Mouse (Mus musculus) megakaryocyte progenitor cell, adult 5-6 weeks (primary cell): ENCODE measurements around the gene Zfp618. TPM values are rescaled to one million over a fixed set of nuclear protein-coding genes. Genes with fewer than 3 reads are reported as not detected.

Source experiments
- ATAC-seq: replicated peaks from 2 replicates; pipeline ENCODE4 v1.8.0; 2016; ENCODE audit warnings: mild to moderate bottlenecking, moderate TSS enrichment, inconsistent platforms; ENCODE audit not compliant: poor library complexity
- total RNA-seq, 2 experiments: library from RNA; stranded (forward) in 1 of 2; stranded (reverse) in 1 of 2; fragments of 157-497, 149-512 nt in 1 of 2; fragments of 200-1000 nt in 1 of 2; gene quantifications; 2 replicates each; pipeline versions ENCODE4 v1.2.3 to v1.2.4; 2015 to 2017

Gene Zfp618
- total RNA-seq, 2 experiments from 2014 or later: 0.08 to 0.20 TPM

DNA sequence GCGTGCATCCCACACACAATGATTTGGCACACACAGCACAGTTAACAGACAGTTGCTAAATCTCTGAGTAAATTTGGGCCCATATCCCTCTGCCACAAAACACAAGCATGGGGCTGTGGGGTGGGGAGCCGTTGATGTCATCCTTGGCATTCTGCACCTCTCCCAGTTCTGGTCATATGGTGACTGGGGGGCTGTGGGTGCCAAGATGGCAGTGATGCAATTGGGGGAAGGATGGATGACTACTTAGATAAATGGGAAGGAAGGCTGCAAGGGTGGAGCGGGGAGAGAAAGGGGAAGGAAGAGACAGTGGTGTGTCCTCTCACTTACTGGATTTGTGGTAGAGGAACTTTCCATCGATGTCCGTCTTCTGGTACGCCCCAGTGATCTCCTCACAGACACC is 185.8 kb downstream of the Zfp618 start:
- ATAC-seq: peak; percentile 92

DNA sequence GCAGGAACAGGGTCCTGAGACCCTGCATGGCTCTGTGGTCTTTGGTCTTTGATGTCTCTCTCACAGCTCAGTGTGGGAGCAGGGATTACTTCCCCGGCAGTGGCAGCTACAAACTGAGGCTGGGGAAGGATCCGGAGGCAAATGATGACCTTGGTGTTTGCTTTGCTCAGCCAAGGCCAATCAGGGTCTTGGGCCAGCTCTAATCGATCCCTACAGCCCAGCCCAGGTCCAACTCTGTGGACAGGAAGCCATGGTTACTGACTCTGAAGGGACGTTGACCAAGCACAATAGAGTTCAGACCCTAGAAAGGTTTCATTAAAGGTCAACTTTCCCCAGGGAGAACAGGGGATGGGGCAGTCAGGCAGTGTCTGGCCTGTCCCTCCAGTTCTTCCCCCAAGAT is 188.7 kb downstream of the Zfp618 start:
- ATAC-seq: no peak

DNA sequence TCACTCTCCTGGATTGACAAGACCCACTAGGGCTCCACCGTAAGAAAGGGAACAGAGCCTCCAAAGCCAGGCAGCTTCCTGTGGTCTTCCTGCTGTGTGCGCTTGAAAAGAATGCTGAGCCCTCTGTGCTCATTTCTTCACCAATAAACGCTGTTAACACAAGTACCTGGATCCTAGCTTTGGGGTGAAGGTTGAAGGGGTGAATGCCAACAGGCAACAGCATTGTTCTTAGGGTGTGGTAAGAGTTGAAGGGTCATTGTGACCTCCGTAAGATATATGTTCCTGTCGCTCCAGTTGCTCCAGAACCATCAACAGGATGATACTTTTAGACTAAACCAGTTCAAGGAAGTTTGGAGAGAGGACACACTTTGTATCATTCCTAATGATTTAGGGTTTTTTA is 189.3 kb downstream of the Zfp618 start, which contains the start of gene Ambp:
Gene Ambp (minus strand): TSS at position 101 of the 400 bp plus-strand sequence.
- no peak for ATAC-seq

DNA sequence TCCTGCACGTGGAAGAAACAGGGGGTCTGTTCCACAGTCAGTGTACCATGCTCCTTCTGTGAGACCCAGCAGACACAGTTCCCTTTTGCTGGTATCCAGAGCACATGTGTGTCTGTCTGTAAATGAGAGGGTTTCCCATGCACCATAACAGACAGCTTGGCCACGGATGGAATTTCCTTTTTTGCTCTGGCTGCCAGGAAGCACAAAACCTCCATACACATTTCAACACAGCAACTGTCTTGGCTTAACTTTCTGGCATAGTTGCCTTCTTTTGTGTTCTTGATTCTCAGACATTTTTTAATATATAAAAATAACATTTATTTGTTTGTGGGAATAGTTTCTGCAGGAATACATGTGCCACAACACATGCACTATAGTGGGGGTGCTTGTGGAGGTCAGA is 190.2 kb downstream of the Zfp618 start:
- no peak for ATAC-seq

DNA sequence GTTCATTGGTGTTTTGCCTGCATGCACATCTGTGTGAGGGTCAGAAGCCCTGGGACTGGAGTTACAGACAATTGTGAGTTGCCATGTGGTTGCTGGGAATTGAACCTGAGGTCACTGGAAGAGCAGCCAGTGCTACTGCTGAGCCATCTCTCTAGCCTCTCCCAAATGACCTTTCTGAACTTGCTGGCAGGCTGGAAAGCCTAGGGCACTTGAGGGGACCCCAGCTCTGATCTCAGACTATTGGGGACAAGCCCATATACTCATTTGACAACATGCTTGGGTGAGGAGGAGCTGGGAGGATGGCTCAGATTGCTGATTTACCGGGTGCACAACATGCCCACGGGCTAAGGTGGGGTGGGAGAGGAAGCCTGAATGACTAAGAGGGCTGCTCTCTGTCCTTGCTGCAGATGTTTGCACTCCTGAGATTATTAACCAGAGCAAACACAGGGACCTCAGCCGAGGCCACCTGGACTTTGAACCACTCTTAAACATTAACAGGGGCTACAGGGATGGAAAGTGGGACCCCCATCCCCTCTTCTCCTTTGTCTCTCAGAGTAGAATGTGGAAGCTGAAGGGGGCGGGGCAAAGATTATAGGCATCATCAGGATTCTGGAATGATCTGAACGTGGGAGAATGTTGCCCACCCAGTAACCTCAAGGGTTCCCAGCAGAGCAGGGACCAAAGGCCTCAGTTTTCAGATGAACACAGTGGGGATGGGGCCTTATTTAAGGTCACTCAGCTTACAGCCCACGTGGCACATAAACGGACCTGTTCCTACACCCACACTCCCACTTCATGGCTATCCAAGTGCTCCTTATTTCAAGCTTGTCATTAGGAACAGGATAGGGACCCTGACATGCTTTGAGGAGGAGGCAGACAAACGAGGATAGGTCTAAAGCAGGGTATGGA is 191.6 kb downstream of the Zfp618 start:
- no peak for ATAC-seq

DNA sequence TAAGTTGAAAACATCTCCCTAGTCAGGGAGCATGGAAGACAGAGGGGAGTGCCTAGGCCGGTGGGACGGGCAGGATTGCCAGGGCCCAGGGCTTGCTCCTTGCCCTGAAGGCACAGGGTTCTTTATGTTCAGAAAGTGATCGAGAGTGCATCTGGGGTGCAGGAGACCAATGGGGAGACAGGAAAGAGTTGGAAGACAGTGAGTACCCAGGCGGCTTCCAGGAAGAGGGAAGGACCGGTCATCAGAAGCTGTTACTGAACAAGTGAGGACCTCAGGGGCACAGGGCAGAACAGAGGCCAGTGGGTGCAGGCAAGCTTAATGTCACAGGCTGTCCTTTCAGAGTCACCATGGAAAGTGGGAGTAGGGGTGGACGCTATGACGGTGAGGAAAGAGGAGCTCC is 192.8 kb downstream of the Zfp618 start:
- ATAC-seq: no peak

DNA sequence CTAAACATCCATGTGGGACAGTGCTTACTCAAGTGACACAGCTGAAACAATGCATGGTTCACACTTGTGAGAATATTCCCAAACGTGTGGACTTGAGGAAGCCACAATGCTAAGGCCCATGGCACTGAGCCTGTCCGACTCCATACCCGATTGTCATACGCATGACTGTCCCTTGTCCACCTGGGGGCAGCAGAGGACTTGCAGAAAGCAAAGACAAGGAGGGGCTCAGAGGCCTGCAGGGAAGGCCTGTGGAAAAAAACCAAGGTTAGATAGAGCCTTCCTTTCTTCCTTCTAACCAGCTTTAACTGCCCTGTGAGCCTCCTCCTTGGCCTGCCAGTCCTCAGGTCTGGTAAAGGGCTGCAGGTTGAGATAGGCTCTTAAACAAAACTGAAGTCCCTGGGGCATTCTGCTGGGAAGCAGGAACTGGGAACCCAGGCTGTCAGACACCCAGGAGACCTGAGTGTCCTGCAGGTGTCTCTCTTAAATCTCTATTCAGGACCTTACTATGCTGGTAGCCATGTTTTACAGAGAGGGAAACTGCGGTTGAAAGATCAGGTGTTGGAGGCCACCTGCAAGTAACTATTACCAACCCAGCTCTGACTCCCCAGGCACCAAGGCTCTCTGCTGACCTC is 193.7 kb downstream of the Zfp618 start:
- peak; percentile 96 for ATAC-seq

DNA sequence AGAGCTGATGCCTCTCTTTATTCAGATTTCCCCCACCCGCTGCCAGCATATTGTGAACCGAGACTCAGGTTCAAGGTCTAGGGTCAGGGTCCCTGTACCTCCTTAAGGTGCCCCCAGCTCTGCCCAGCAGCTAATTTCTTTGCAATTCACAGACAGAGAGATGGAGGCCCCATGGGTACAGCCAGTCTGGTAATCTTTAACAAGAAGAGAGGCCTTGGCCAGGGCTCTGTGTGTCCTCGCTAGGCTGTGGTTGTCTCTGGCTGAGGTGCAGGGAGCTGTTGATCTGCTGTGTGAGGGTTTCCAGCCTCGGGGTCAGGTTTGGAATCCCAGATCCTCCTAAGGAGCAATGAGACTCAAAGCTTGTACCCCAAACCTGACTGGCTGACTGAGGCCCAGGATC is 200.3 kb downstream of the Zfp618 start:
- no peak for ATAC-seq

DNA sequence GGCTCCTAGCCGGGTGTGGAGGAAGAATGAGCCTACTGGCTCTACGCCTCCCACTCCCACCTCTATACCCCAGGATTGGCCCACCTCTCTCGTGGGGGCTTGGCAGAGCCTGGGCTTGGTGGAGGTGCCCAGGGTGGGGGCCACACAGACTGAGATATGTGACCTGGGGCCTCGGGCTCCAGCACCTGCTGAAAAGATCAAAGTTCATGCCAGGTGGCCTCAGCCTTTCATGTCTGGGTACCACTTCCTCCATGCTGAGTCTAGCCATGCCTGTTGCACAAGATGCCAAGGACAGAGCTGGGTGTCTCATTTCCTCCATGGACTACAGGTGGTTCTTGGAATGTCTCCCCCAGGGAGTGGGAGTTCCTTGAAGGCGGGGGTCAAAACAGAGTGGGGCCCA is 200.9 kb downstream of the Zfp618 start:
- ATAC-seq: no peak

DNA sequence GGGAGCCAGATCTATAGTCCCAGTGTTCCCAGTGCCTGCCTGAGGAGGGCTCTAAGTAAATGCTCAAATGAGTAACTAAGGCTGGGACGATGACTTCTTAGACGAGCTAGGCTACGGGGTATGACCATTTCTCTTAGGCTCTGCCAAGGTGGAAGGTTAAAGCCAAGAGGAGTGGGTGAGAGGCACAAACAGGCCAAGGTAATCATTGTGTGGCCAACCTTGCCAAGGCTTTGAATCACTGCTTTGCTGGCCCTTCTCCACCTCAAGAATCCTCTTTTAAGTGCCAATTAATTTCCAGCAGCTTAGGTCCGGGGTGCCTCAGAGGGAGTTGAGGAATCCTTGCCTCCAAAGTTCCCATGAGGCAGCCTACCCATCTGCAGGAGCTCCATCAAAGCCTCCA is 204.7 kb downstream of the Zfp618 start:
- no peak for ATAC-seq

DNA sequence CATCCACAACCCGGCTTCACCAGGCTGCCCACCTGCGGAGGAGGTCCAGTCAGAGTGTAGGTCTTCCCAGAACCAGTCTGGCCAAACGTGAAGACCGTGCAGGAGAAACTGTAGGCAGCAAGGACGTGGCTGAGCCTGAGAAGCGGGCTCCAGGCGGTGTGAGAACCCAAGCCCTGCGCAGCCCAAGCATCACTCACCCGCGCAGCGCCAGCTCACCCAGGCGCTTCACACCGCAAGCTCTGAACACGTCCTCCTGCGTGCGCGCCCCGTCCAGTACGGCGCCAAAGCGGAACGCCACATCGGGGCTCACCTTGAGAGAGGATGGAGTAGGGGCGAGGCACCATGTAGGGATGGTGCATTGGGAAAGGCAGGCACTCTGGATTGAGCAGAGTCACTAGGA is 205.7 kb downstream of the Zfp618 start:
- no peak for ATAC-seq

DNA sequence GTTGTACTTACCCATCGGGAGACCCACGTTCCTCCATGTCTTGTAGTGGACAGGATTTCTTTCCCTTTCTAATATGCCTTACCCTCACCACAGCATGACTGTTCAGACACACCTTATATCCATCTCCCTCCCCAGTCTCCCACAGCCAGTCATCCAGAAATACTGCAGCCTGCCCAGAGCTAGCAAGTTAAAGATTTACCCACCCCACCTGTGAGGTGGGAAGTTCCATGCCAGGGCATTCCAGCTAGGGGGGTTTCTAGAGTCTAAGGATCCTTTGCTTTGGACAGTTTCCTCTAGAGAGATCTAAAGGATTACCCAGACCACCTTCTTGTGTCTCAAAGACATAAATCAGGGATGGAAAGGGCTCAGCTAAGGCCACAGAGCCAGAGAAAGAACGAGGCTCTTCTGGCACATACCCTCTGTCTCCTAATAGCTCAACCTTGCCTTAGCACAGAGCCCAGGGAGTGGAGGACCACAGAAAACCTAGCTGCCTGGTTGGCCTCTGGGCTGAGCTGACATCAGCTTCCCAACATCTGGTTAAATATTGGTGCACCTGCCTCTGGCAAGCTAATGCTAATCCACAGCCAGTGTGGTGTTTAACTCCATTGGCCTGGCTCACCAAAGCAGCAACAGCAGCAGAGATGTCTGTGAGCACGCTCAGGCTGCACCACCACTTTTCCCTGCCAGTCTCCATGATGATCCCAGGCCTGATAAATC is 206.8 kb downstream of the Zfp618 start, which contains the start of gene Kif12:
Gene Kif12 (minus strand): TSS at position 163 of the 717 bp plus-strand sequence.
- no peak for ATAC-seq

DNA sequence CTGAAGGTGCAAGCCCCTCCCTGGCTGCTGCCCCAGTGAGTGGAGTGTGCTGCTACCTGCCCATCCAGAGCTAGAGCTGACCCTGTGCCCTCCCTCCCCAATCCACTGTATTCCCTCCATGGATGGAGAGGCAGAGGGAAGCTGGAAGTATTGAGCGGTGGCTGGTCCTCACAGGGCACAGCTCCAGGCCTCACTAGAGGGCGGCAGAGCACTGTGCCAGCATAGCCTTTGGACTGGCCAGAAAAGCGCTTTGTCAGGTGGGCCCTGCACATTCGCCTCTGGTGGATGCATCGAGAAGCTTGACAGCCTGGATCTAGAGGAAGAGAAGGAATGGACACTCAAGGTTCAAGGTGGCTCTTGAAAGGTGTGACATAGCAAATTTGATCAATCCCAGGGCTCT is 216.2 kb downstream of the Zfp618 start:
- ATAC-seq: peak; percentile 73

DNA sequence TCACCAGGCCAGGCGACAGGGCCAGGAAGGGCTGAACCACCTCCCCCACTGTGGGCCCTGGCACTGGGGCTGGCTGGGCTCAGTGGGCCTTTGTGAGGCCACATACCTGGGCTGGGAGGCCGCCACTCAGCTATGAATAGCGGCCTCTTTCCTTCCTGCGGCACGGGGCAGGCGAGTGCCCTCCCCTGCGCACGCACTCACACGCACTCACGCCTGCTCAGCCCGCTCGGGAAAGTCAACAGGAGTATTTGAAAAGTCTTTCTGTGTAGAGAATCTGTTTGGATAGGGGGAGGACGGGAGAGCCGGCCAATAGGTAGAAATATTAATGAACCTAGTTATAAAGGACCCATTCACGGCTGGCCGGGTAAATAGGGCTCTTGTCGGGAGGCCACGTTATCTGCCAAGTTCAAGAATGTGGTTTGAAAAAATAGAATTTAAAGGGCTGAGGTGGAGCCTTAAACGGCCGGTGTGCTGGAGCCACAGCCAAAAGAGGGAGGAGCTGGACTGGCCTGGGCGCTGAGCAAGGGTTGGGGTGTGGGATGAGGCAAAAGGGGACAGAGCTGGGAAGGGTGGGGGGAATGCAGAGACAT is 221.0 kb downstream of the Zfp618 start:
- 0 out of 2 replicates have a peak, but pooled peaks have one; percentile 14 for ATAC-seq

Other genes with a start within 250 kb of the Zfp618 start
- not detected in 2 replicates for gene Ambp, start 189.2 kb downstream of the Zfp618 start, total RNA-seq (2015)
- 0.33 TPM in 1 of 2 replicates, not detected in the other for gene Ambp, start 189.2 kb downstream of the Zfp618 start, total RNA-seq (2017)
- not detected in 2 replicates for gene Kif12, start 206.6 kb downstream of the Zfp618 start, total RNA-seq (2015)
- gene Kif12, start 206.6 kb downstream of the Zfp618 start, total RNA-seq (2017): not detected in 2 replicates
- gene Col27a1, start 248.4 kb downstream of the Zfp618 start, total RNA-seq (2015): 0.07 and 0.15 TPM in 2 replicates
- gene Col27a1, start 248.4 kb downstream of the Zfp618 start, total RNA-seq (2017): 0.10 and 0.29 TPM in 2 replicates